8 mouse cellular contexts compared by ENCODE assay signal in the genomic region with DNA sequence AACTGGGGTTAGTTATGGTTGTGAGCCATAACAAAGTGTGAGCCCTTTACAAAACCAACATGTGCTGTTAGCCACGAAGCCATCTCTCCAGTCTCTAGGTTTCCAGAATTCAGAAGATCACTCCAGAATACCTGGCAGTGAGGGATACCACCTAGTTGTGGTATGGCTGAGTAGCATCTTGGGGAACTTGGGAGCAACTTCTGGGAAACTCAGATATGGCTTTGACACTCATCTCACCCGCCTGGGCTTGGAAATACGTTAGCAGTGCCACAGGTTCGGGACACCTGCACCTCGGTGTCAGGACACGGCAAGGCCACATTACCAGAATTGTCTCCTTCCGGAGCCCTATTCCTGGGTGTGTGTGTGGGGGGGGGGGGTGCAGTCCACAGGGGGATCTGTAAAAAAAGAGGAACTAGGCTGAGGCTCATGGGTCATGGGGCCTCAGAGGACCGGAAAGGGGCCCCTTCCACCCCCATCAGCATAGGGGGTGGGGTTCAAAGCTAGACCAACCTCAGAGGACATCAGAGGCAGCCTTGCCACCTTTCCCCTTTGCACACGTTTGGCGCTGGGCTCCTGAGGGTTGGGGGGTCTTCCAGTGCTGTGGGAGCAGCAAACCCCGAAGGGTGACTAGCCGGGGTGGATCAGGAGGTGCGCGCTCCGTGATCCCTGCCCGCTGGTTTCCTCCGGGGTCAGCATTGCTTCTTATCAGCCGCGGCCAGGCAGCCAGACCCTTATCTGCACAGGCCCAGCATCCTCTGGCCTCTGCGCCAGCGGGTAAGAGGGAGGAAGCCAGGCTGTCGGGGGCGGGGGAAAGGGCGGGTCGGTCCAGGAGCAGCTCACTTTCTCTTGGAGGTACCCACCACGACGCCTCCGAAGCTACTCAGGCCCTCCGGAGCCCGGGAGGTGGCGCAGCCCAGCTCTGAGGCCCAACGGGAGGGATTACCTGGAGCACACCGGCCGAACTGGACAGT. TPM values are rescaled to one million over a fixed set of nuclear protein-coding genes. Genes with fewer than 3 reads are reported as not detected.
A peak's percentile ranks its signal among the peaks of the same experiment; 100 is the strongest.
DNase-seq lines count a peak whose midpoint lies in the region; ATAC-seq and TF ChIP-seq lines count a peak whose summit lies in the region.

A gene (plus strand): TSS at position 517 of the 971 bp plus-strand sequence.

- TF ChIP-seq CTCF in bone marrow, adult 2 months (IDR thresholded peaks at IDR 0.05; ENCODE audit: control insufficient read depth, insufficient read depth, low read length) = no peak
- TF ChIP-seq CTCF in forebrain, postnatal 0 days (IDR thresholded peaks at IDR 0.05; ENCODE audit: low read depth) = peak; percentile 31; the same call in 1 of the 2 replicates

- peak within 1 kb of the TSS; percentile 97 for H3K27ac ChIP-seq in bone marrow, adult 2 months (ENCODE audit: control insufficient read depth, insufficient read depth, low read depth, low read length, poor library complexity)
- peak within 1 kb of the TSS; percentile 54 for H3K27ac ChIP-seq in forebrain, postnatal 0 days (ENCODE audit: low read depth, low read length)
- H3K27ac ChIP-seq in hindbrain, embryonic 13.5 days = peak within 1 kb of the TSS; percentile 68
- peak within 1 kb of the TSS; percentile 20; the same call in 1 of the 2 replicates for H3K27ac ChIP-seq in midbrain, embryonic 14.5 days (replicated peaks; ENCODE audit: low read depth, low read length)

- 1% methylated on average over 34 of the region's 34 CpGs for WGBS in bone marrow, adult 2 months
- 18% methylated on average over 34 of the region's 34 CpGs for WGBS in forebrain, postnatal 0 days
- 14% methylated on average over 33 of the region's 34 CpGs for whole genome bisulfite sequencing in hindbrain, embryonic 13.5 days
- WGBS in midbrain, embryonic 14.5 days = 13% methylated on average over 34 of the region's 34 CpGs

- DNase-seq in 416B (ENCODE audit: low read depth) (peak; percentile 100), liver (peak; percentile 99)
- DNase-seq in forebrain, postnatal 0 days = no peak
- DNase-seq in midbrain, embryonic 14.5 days = peak; percentile 60
- peak; percentile 44 for DNase-seq in thymus, postnatal 25 days
- DNase-seq in retina, postnatal 1 day = no peak

- peak within 1 kb of the TSS; percentile 5; the same call in 1 of the 2 replicates for H3K4me2 ChIP-seq in forebrain, postnatal 0 days (ENCODE audit: low read depth)
- H3K4me2 ChIP-seq in hindbrain, embryonic 13.5 days = peak within 1 kb of the TSS; percentile 35
- peak within 1 kb of the TSS; percentile 29; the same call in 1 of the 2 replicates for H3K4me2 ChIP-seq in midbrain, embryonic 14.5 days (ENCODE audit: low read length)

- no peak for ATAC-seq in forebrain, postnatal 0 days
- no peak for ATAC-seq in hindbrain, embryonic 13.5 days (ENCODE audit: low FRiP score)
- ATAC-seq in midbrain, embryonic 14.5 days (ENCODE audit: low FRiP score, low TSS enrichment) = 0 out of 2 replicates have a peak, but pooled peaks have one; percentile 10

- peaks cover 27% of the 10 kb centered on the region for H3K4me1 ChIP-seq in bone marrow, adult 2 months (ENCODE audit: control insufficient read depth, insufficient read depth, low read length)
- 0 out of 2 replicates have a peak, but pooled peaks cover 3% of the 10 kb centered on the region for H3K4me1 ChIP-seq in forebrain, postnatal 0 days (ENCODE audit: insufficient read depth)
- H3K4me1 ChIP-seq in hindbrain, embryonic 13.5 days (replicated peaks) = peaks cover 33% of the 10 kb centered on the region
- peaks cover 5% of the 10 kb centered on the region for H3K4me1 ChIP-seq in midbrain, embryonic 14.5 days (ENCODE audit: control insufficient read depth, insufficient read depth, low read length)

- 0 out of 2 replicates have a peak, but pooled peaks cover 4% of the 10 kb centered on the region for H3K27me3 ChIP-seq in forebrain, postnatal 0 days (ENCODE audit: insufficient read depth, low read length)
- H3K27me3 ChIP-seq in hindbrain, embryonic 13.5 days = peaks cover 60% of the 10 kb centered on the region
- H3K27me3 ChIP-seq in midbrain, embryonic 14.5 days (ENCODE audit: control insufficient read depth, insufficient read depth, low read length) = peaks cover 47% of the 10 kb centered on the region

- H3K9ac ChIP-seq in forebrain, postnatal 0 days = 0 out of 2 replicates have a peak within 1 kb of the TSS, but pooled peaks have one; percentile 18
- H3K9ac ChIP-seq in hindbrain, embryonic 13.5 days = peak within 1 kb of the TSS; percentile 46
- H3K9ac ChIP-seq in midbrain, embryonic 14.5 days (replicated peaks; ENCODE audit: low read length) = no peak within 1 kb of the TSS

- peaks cover 23% of the 10 kb centered on the region for H3K36me3 ChIP-seq in forebrain, postnatal 0 days (ENCODE audit: insufficient read depth)
- H3K36me3 ChIP-seq in hindbrain, embryonic 13.5 days = peaks cover 37% of the 10 kb centered on the region
- peaks cover 38% of the 10 kb centered on the region for H3K36me3 ChIP-seq in midbrain, embryonic 14.5 days (ENCODE audit: control insufficient read depth, insufficient read depth, low read length)

- H3K9me3 ChIP-seq in forebrain, postnatal 0 days (ENCODE audit: low read length) = no peaks in the 10 kb centered on the region
- H3K9me3 ChIP-seq in hindbrain, embryonic 13.5 days = no peaks in the 10 kb centered on the region
- no peaks in the 10 kb centered on the region for H3K9me3 ChIP-seq in midbrain, embryonic 14.5 days (ENCODE audit: control insufficient read depth, low read length)

- TF ChIP-seq POLR2A in bone marrow, adult 2 months (IDR thresholded peaks at IDR 0.05; ENCODE audit: borderline replicate concordance, control insufficient read depth, low read depth, low read length) = no peak; the same call in none of the 2 replicates

- H3K4me3 ChIP-seq in bone marrow, adult 2 months (replicated peaks; ENCODE audit: control insufficient read depth, low read depth, low read length) = peak within 1 kb of the TSS; percentile 97
- H3K4me3 ChIP-seq in forebrain, postnatal 0 days (ENCODE audit: low read depth, low read length) = no peak within 1 kb of the TSS
- peak within 1 kb of the TSS; percentile 17 for H3K4me3 ChIP-seq in hindbrain, embryonic 13.5 days
- 0 out of 2 replicates have a peak within 1 kb of the TSS, but pooled peaks have one; percentile 3 for H3K4me3 ChIP-seq in midbrain, embryonic 14.5 days (replicated peaks; ENCODE audit: low read depth, low read length)

RNA-seq across cellular contexts. Expression of the gene that starts here (rescaled TPM):
- polyA plus RNA-seq in bone marrow, adult 2 months (2011; ENCODE audit: insufficient read depth, insufficient read length, low replicate concordance, missing spikeins) = 59.2 and 125 TPM in 2 replicates
- 2.2 and 2.7 TPM in 2 replicates for total RNA-seq in forebrain, postnatal 0 days (2014; rRNA removed)
- 2.4 and 2.5 TPM in 2 replicates for polyA plus RNA-seq in forebrain, postnatal 0 days (2015; fragmentation: Nextera tagmentation; extraction: Ambion mirVana)
- polyA plus RNA-seq in hindbrain, embryonic 13.5 days (2015; fragmentation: Nextera tagmentation; extraction: Ambion mirVana) = 3.9 and 4.2 TPM in 2 replicates
- polyA plus RNA-seq in midbrain, embryonic 14.5 days (2014; fragmentation: Nextera tagmentation; extraction: Ambion mirVana) = 1.5 and 3.8 TPM in 2 replicates

Comparison
In these comparisons a context has a peak if more than half of its experiments do, and no peak if none do; other contexts are left out.
1. RNA of the gene that starts here (polyA plus RNA-seq): 59.2 to 125 TPM in bone marrow, adult 2 months; 3.9 to 4.2 TPM in hindbrain, embryonic 13.5 days, 1.5 to 3.8 TPM in midbrain, embryonic 14.5 days and 2.4 to 2.5 TPM in forebrain, postnatal 0 days; every median in the first group is over 10 times any median in the second.
2. DNase-seq: peak in 416B (single experiment), liver (single experiment), midbrain, embryonic 14.5 days (single experiment) and thymus, postnatal 25 days (single experiment); none in forebrain, postnatal 0 days (single experiment) and retina, postnatal 1 day (single experiment).
3. H3K27ac ChIP-seq: peak in every context shown above with its lines; median percentile 97 in bone marrow, adult 2 months; 68 in hindbrain, embryonic 13.5 days; 54 in forebrain, postnatal 0 days; 20 in midbrain, embryonic 14.5 days.
4. Peak in every context shown above with its lines, with median percentiles within 50 percentile points of each other: H3K4me2 ChIP-seq.